Mouse (Mus musculus): Measurements from ENCODE around the gene Pemt. TPM values are rescaled to one million over a fixed set of nuclear protein-coding genes. Genes with fewer than 3 reads are reported as not detected.

Gene Pemt
- polyA plus RNA-seq, 1 experiment from 2014 or later = 23.5 TPM

DNA sequence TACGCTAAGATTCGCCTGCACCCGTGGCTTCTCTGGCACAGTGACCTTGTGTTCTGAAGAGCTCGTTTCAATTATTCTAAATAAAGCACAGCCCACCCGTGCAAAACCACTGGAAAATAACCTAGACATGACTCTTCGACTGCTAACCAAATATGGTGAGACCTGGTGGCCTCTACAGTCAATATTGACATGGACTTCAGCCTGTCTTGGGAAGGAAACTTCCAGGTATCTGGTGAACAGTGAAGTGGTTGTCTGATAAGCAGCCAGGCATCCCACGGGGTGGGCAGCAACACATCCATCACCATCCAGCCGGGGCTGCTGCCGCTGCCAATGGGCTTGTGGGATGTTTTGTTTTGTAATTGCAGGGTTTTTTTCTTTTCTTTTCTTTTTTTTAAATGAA lies 52.0 kb downstream of the Pemt start:
- H3K9ac ChIP-seq = no peak overlapping the region
- H3K4me1 ChIP-seq (replicated peaks) = no peaks in the 10 kb centered on the region
- no peak overlapping the region for H3K4me2 ChIP-seq
- H3K9me3 ChIP-seq (replicated peaks) = no peaks in the 10 kb centered on the region
- H3K27ac ChIP-seq (replicated peaks) = no peak overlapping the region
- ATAC-seq (ENCODE audit: insufficient read depth) = no peak
- H3K4me3 ChIP-seq (replicated peaks) = no peak overlapping the region
- no peaks in the 10 kb centered on the region for H3K36me3 ChIP-seq (replicated peaks)
- H3K27me3 ChIP-seq = no peaks in the 10 kb centered on the region
- WGBS (ENCODE audit: insufficient replicate concordance) = 44% methylated on average over 9 of the region's 9 CpGs

- H3K9me3 ChIP-seq (replicated peaks) = no peaks in the 10 kb centered on the region
- WGBS (ENCODE audit: insufficient replicate concordance) = 33% methylated on average over 8 of the region's 8 CpGs
- H3K4me1 ChIP-seq (replicated peaks) = no peaks in the 10 kb centered on the region
- no peak overlapping the region for H3K27ac ChIP-seq (replicated peaks)
- no peak for ATAC-seq (ENCODE audit: insufficient read depth)
- no peak overlapping the region for H3K9ac ChIP-seq
- H3K4me3 ChIP-seq (replicated peaks) = no peak overlapping the region
- H3K36me3 ChIP-seq (replicated peaks) = no peaks in the 10 kb centered on the region
- no peak overlapping the region for H3K4me2 ChIP-seq
- no peaks in the 10 kb centered on the region for H3K27me3 ChIP-seq
Observed at GRCm38 (mm10) chr11:59991365-59991764, 54.9 kb downstream of the Pemt start.

GRCm38 (mm10) chr11:59989406-59989805 lies 56.9 kb downstream of the Pemt start:
- H3K27me3 ChIP-seq = no peaks in the 10 kb centered on the region
- WGBS (ENCODE audit: insufficient replicate concordance) = 64% methylated on average over 1 of the region's 1 CpGs
- H3K9me3 ChIP-seq (replicated peaks) = no peaks in the 10 kb centered on the region
- no peaks in the 10 kb centered on the region for H3K36me3 ChIP-seq (replicated peaks)
- no peak overlapping the region for H3K4me2 ChIP-seq
- no peak for ATAC-seq (ENCODE audit: insufficient read depth)
- H3K27ac ChIP-seq (replicated peaks) = no peak overlapping the region
- H3K9ac ChIP-seq = no peak overlapping the region
- no peaks in the 10 kb centered on the region for H3K4me1 ChIP-seq (replicated peaks)
- no peak overlapping the region for H3K4me3 ChIP-seq (replicated peaks)

DNA sequence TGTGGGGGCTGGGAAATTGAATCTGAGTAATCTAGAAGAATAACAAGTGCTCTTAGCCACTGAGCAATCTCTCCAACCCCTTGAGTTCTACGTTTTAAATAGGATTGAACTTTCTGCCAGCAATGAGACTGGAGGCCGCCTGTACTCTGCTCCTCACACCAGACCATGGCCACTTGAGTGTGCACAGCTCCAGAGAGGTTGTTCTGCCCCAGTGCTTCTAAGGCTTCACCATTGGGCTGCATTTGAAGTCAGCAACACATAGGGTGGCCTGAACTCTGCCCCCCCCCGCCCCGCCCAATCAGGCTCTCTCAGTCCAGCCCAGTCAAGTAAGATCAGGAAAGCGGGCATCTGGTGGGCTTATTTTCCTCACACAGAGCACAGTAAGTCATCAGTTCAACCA lies 68.5 kb downstream of the Pemt start:
- ATAC-seq (ENCODE audit: insufficient read depth) = no peak
- Histone ChIP-seq H3K27ac (replicated peaks) (no peak overlapping the region), H3K27me3 (no peaks in the 10 kb centered on the region), H3K9ac (no peak overlapping the region), H3K36me3 (replicated peaks) (no peaks in the 10 kb centered on the region), H3K4me1 (replicated peaks) (no peaks in the 10 kb centered on the region), H3K9me3 (replicated peaks) (no peaks in the 10 kb centered on the region), H3K4me3 (replicated peaks) (no peak overlapping the region), H3K4me2 (no peak overlapping the region)
- 67% methylated on average over 5 of the region's 5 CpGs for whole genome bisulfite sequencing (ENCODE audit: insufficient replicate concordance)

DNA sequence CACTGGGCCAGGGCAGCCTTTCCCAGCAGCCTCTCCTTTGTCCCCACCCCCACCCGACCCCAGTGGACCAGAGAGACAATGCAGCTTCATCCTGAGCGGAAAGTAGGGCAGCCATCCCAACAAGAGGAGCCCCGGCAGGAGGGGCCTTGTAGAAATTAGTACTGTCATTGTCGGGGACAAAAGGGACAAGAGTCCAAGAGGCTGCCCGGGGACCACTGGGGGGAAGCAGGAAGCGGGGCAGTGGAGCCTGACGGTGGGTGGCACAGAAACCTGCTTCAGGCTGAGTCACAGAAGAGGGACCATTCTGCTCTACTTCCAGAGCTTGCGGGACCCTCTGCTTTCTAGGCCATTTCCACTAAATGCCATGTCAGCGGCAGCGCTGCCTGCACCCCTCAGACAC lies 71.0 kb downstream of the Pemt start:
- no peak overlapping the region for H3K9ac ChIP-seq
- H3K36me3 ChIP-seq (replicated peaks) = no peaks in the 10 kb centered on the region
- H3K4me3 ChIP-seq (replicated peaks) = no peak overlapping the region
- WGBS (ENCODE audit: insufficient replicate concordance) = 58% methylated on average over 10 of the region's 10 CpGs
- H3K27ac ChIP-seq (replicated peaks) = no peak overlapping the region
- H3K4me1 ChIP-seq (replicated peaks) = no peaks in the 10 kb centered on the region
- H3K4me2 ChIP-seq = no peak overlapping the region
- H3K27me3 ChIP-seq = no peaks in the 10 kb centered on the region
- H3K9me3 ChIP-seq (replicated peaks) = no peaks in the 10 kb centered on the region
- no peak for ATAC-seq (ENCODE audit: insufficient read depth)

- no peak overlapping the region for H3K27ac ChIP-seq (replicated peaks)
- H3K27me3 ChIP-seq = no peaks in the 10 kb centered on the region
- ATAC-seq (ENCODE audit: insufficient read depth) = no peak
- no peaks in the 10 kb centered on the region for H3K9me3 ChIP-seq (replicated peaks)
- no peaks in the 10 kb centered on the region for H3K4me1 ChIP-seq (replicated peaks)
- 61% methylated on average over 5 of the region's 5 CpGs for WGBS (ENCODE audit: insufficient replicate concordance)
- no peak overlapping the region for H3K9ac ChIP-seq
- no peak overlapping the region for H3K4me2 ChIP-seq
- no peaks in the 10 kb centered on the region for H3K36me3 ChIP-seq (replicated peaks)
- H3K4me3 ChIP-seq (replicated peaks) = no peak overlapping the region
Observed at GRCm38 (mm10) chr11:59973389-59973788, 72.9 kb downstream of the Pemt start.

DNA sequence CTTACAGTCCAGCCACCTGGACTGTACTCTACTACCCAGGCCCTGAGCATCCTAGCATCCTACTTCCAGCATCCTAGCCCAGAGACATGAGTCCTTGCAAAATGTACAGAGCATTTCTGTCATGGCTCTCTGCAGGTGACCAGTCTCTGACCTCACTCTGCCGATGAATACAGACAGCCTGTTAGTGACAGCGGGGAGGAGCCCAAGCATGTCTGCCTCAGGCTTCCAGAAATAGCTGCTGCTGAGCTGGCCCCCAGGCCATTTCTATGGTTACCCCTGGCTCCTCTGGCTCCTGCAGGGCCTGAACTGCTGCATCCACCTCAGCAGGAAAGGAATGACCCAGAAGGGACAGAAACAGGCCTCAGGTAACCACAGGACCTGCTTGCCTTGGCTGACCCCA lies 74.6 kb downstream of the Pemt start:
- 60% methylated on average over 2 of the region's 2 CpGs for WGBS (ENCODE audit: insufficient replicate concordance)
- Histone ChIP-seq H3K36me3 (replicated peaks) (no peaks in the 10 kb centered on the region), H3K9ac (no peak overlapping the region), H3K27ac (replicated peaks) (no peak overlapping the region), H3K9me3 (replicated peaks) (no peaks in the 10 kb centered on the region), H3K4me2 (no peak overlapping the region), H3K4me1 (replicated peaks) (no peaks in the 10 kb centered on the region), H3K27me3 (no peaks in the 10 kb centered on the region), H3K4me3 (replicated peaks) (no peak overlapping the region)
- ATAC-seq (ENCODE audit: insufficient read depth) = no peak

GRCm38 (mm10) chr11:59970780-59971179 lies 75.5 kb downstream of the Pemt start:
- Histone ChIP-seq H3K36me3 (replicated peaks) (no peaks in the 10 kb centered on the region), H3K4me3 (replicated peaks) (no peak overlapping the region), H3K4me2 (no peak overlapping the region), H3K27ac (replicated peaks) (no peak overlapping the region), H3K9me3 (replicated peaks) (no peaks in the 10 kb centered on the region), H3K27me3 (peaks cover 7% of the 10 kb centered on the region; the same call in 1 of the 2 replicates), H3K9ac (no peak overlapping the region), H3K4me1 (replicated peaks) (peaks cover 2% of the 10 kb centered on the region; the same call in 1 of the 2 replicates)
- ATAC-seq (ENCODE audit: insufficient read depth) = no peak
- WGBS (ENCODE audit: insufficient replicate concordance) = 60% methylated on average over 5 of the region's 5 CpGs

GRCm38 (mm10) chr11:59967765-59968164 lies 78.5 kb downstream of the Pemt start:
- Histone ChIP-seq H3K9me3 (replicated peaks) (no peaks in the 10 kb centered on the region), H3K9ac (no peak overlapping the region), H3K4me1 (replicated peaks) (peaks cover 27% of the 10 kb centered on the region), H3K36me3 (replicated peaks) (0 out of 2 replicates have a peak, but pooled peaks cover 2% of the 10 kb centered on the region), H3K4me2 (no peak overlapping the region), H3K27me3 (peaks cover 32% of the 10 kb centered on the region), H3K27ac (replicated peaks) (no peak overlapping the region), H3K4me3 (replicated peaks) (no peak overlapping the region)
- 68% methylated on average over 1 of the region's 1 CpGs for WGBS (ENCODE audit: insufficient replicate concordance)
- ATAC-seq (ENCODE audit: insufficient read depth) = no peak

GRCm38 (mm10) chr11:59966102-59966483 lies 80.2 kb downstream of the Pemt start:
- peaks cover 12% of the 10 kb centered on the region for H3K36me3 ChIP-seq (replicated peaks)
- 27% methylated on average over 4 of the region's 4 CpGs for WGBS (ENCODE audit: insufficient replicate concordance)
- H3K9ac ChIP-seq = no peak overlapping the region
- no peak overlapping the region for H3K4me3 ChIP-seq (replicated peaks)
- peaks cover 38% of the 10 kb centered on the region for H3K27me3 ChIP-seq
- ATAC-seq (ENCODE audit: insufficient read depth) = no peak
- no peaks in the 10 kb centered on the region for H3K9me3 ChIP-seq (replicated peaks)
- H3K4me2 ChIP-seq = no peak overlapping the region
- H3K27ac ChIP-seq (replicated peaks) = no peak overlapping the region
- peaks cover 27% of the 10 kb centered on the region for H3K4me1 ChIP-seq (replicated peaks)

DNA sequence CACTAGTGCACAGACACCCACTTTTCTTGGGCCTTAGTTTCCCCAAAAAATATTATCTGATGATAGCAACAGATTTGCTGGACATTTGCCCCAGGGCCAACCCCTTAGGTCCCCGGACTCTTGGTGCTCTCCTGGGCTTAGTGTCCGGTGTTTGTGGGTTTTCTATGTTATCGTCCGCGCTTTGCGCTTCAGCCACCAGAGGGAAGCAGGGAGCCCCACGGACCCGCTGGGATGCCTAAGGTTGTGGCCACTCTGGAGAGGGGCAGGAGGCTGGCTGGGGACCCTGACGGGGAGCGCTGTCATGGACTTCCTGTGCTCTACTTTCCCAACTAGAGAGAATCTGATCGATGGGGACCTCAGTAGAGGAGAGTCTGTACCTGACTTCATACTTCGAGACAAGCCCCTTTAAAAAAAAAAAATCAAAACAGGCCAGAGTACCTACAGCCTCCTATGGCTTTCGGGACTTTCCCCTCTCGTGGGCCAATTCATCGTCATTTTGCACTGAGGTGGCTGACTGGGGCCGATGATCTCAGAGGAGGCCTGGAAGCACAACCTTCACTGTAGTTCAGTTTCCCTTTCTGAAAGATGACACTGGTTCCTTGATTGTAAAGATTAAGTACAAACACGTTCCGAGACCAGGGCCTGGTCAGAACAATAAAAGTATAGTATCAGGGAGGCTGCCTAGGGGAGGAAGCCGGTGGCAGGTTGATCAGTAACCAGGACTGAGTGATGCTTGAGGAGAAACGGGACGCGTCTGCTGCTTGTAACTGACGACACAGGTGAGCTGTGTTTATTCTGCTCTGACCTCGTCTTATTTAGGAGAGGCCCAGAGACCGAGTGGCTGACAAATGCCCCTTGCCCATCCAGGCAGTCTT lies 80.8 kb downstream of the Pemt start:
- WGBS (ENCODE audit: insufficient replicate concordance) = 23% methylated on average over 25 of the region's 25 CpGs
- H3K36me3 ChIP-seq (replicated peaks) = peaks cover 18% of the 10 kb centered on the region
- H3K4me1 ChIP-seq (replicated peaks) = peaks cover 28% of the 10 kb centered on the region
- H3K27me3 ChIP-seq = peaks cover 38% of the 10 kb centered on the region
- peak overlapping the region; percentile 54 for H3K4me3 ChIP-seq (replicated peaks)
- H3K9me3 ChIP-seq (replicated peaks) = no peaks in the 10 kb centered on the region
- peak overlapping the region; percentile 23; the same call in 1 of the 2 replicates for H3K9ac ChIP-seq
- peak; percentile 73 for ATAC-seq (ENCODE audit: insufficient read depth)
- peak overlapping the region; percentile 86 for H3K4me2 ChIP-seq
- H3K27ac ChIP-seq (replicated peaks) = no peak overlapping the region

Data from liver, embryonic 15.5 days (tissue).